Mouse (Mus musculus) kidney, postnatal 0 days (tissue): ENCODE data around the gene 4933417A18Rik. TPM values are rescaled to one million over a fixed set of nuclear protein-coding genes. Genes with fewer than 3 reads are reported as not detected.
A peak's percentile ranks its signal among the peaks of the same experiment; 100 is the strongest.

Experiments
- ATAC-seq: fragments of 200-750 bp; cut with Nextera tagmentation; replicated peaks from 2 replicates; pipeline ENCODE4 v1.8.0; 2017; ENCODE audit warnings: low read depth, moderate number of reproducible peaks, moderate TSS enrichment, moderate library complexity; ENCODE audit not compliant: low FRiP score
- DNase-seq: peaks from one replicate; pipeline ENCODE4 v3.0.0-alpha.2; 2016; ENCODE audit warnings: low spot score
- H3K27ac ChIP-seq: fragments of 300-500 bp; sonication (generic); 2 replicates; pipeline ENCODE4 v1.5.1; 2014; ENCODE audit warnings: mild to moderate bottlenecking
- H3K27me3 ChIP-seq: fragments of 300-500 bp; sonication (generic); 2 replicates; pipeline ENCODE4 v1.6.1; 2014; ENCODE audit warnings: low read length, mixed read lengths; ENCODE audit not compliant: insufficient read depth
- H3K36me3 ChIP-seq: fragments of 300-500 bp; sonication (generic); 2 replicates; pipeline ENCODE4 v1.6.1; 2014; ENCODE audit warnings: low read length, mixed read lengths; ENCODE audit not compliant: insufficient read depth
- H3K4me1 ChIP-seq: fragments of 300-500 bp; sonication (generic); replicated peaks from 2 replicates; pipeline ENCODE4 v1.6.1; 2014; ENCODE audit warnings: antibody characterized with exemption, low read length, mixed read lengths; ENCODE audit not compliant: insufficient read depth
- H3K4me2 ChIP-seq: fragments of 300-500 bp; sonication (generic); 2 replicates; pipeline ENCODE4 v1.6.1; 2014; ENCODE audit warnings: mild to moderate bottlenecking, low read length, moderate library complexity, mixed read lengths
- H3K4me3 ChIP-seq: fragments of 300-500 bp; sonication (generic); replicated peaks from 2 replicates; pipeline ENCODE4 v1.5.1; 2014; ENCODE audit warnings: low read depth, low read length
- H3K9ac ChIP-seq: fragments of 300-500 bp; sonication (generic); 2 replicates; pipeline ENCODE4 v1.6.1; 2014; ENCODE audit warnings: low read depth, low read length
- H3K9me3 ChIP-seq: fragments of 300-500 bp; sonication (generic); replicated peaks from 2 replicates; pipeline ENCODE4 v1.6.1; 2016; ENCODE audit warnings: low read length, inconsistent platforms, mixed read lengths
- CTCF ChIP-seq: IDR thresholded peaks from 2 replicates; pipeline ENCODE4 v1.5.1; 2016; ENCODE audit warnings: antibody characterized with exemption, low read depth, mild to moderate bottlenecking, moderate library complexity
- WGBS: fragments of 180-500 bp; shearing (Covaris S2); extraction: QIAGEN DNeasy Blood & Tissue Kit; methylation state at CpG from one replicate; pipeline ENCODE4 v1.1.7; 2014; 5-methylcytosine and 5-hydroxymethylcytosine counted together
- polyA plus RNA-seq: library from polyadenylated mRNA; unstranded; fragments of >200 nt; fragmentation: Nextera tagmentation; extraction: Ambion mirVana; gene quantifications from 2 replicates; pipeline ENCODE4 v1.2.1, GENCODE M21; 2015

4933417A18Rik gene
- polyA plus RNA-seq, 1 experiment from 2014 or later, result not detected

GRCm38 (mm10) chr13:34991581-34992273 is 67.5 kb downstream of the 4933417A18Rik start:
- ATAC-seq (no peak), DNase-seq (no peak)
- H3K4me2 ChIP-seq, result no peak overlapping the region
- H3K27ac ChIP-seq, result no peak overlapping the region
- 0 out of 2 replicates have a peak, but pooled peaks cover 11% of the 10 kb centered on the region for H3K4me1 ChIP-seq
- no peak overlapping the region for H3K9ac ChIP-seq
- no peaks in the 10 kb centered on the region for H3K9me3 ChIP-seq
- WGBS, result 52% methylated on average over 4 of the region's 4 CpGs
- no peak overlapping the region for H3K4me3 ChIP-seq
- peaks cover 26% of the 10 kb centered on the region; the same call in 1 of the 2 replicates for H3K36me3 ChIP-seq
- H3K27me3 ChIP-seq, result no peaks in the 10 kb centered on the region
- TF ChIP-seq CTCF, result no peak

GRCm38 (mm10) chr13:34993085-34993484 is 68.9 kb downstream of the 4933417A18Rik start:
- Histone ChIP-seq H3K36me3 (peaks cover 14% of the 10 kb centered on the region; the same call in 1 of the 2 replicates), H3K4me2 (peak overlapping the region; percentile 81), H3K4me3 (peak overlapping the region; percentile 64), H3K27ac (peak overlapping the region; percentile 95; the same call in 1 of the 2 replicates), H3K4me1 (0 out of 2 replicates have a peak, but pooled peaks cover 11% of the 10 kb centered on the region), H3K9me3 (no peaks in the 10 kb centered on the region), H3K9ac (peak overlapping the region; percentile 87; the same call in 1 of the 2 replicates), H3K27me3 (no peaks in the 10 kb centered on the region)
- ATAC-seq, result no peak
- no peak for TF ChIP-seq CTCF
- DNase-seq, result peak; percentile 10
- 64% methylated on average over 4 of the region's 4 CpGs for WGBS

- H3K9ac ChIP-seq, result peak overlapping the region; percentile 87
- H3K36me3 ChIP-seq, result peaks cover 9% of the 10 kb centered on the region; the same call in 1 of the 2 replicates
- H3K27ac ChIP-seq, result peak overlapping the region; percentile 95
- peak overlapping the region; percentile 64 for H3K4me3 ChIP-seq
- DNase-seq (no peak), ATAC-seq (peak; percentile 56)
- H3K9me3 ChIP-seq, result no peaks in the 10 kb centered on the region
- WGBS, result under 1% methylated on average over 22 of the region's 22 CpGs
- H3K27me3 ChIP-seq, result no peaks in the 10 kb centered on the region
- 0 out of 2 replicates have a peak, but pooled peaks cover 11% of the 10 kb centered on the region for H3K4me1 ChIP-seq
- no peak for TF ChIP-seq CTCF
- H3K4me2 ChIP-seq, result peak overlapping the region; percentile 81
Measured at GRCm38 (mm10) chr13:34993595-34993982, 69.4 kb downstream of the 4933417A18Rik start.

GRCm38 (mm10) chr13:34993983-34994811 is 70.0 kb downstream of the 4933417A18Rik start:
- 0 out of 2 replicates have a peak, but pooled peaks cover 3% of the 10 kb centered on the region for H3K36me3 ChIP-seq
- no peaks in the 10 kb centered on the region for H3K27me3 ChIP-seq
- H3K4me2 ChIP-seq, result peak overlapping the region; percentile 81
- DNase-seq, result peak; percentile 97
- no peak for TF ChIP-seq CTCF
- H3K9me3 ChIP-seq, result no peaks in the 10 kb centered on the region
- peak; percentile 98 for ATAC-seq
- 2% methylated on average over 33 of the region's 33 CpGs for WGBS
- peak overlapping the region; percentile 64 for H3K4me3 ChIP-seq
- H3K9ac ChIP-seq, result peak overlapping the region; percentile 87
- H3K4me1 ChIP-seq, result 0 out of 2 replicates have a peak, but pooled peaks cover 11% of the 10 kb centered on the region
- H3K27ac ChIP-seq, result peak overlapping the region; percentile 95

- Histone ChIP-seq H3K4me1 (0 out of 2 replicates have a peak, but pooled peaks cover 11% of the 10 kb centered on the region), H3K27ac (no peak overlapping the region), H3K27me3 (no peaks in the 10 kb centered on the region), H3K4me3 (no peak overlapping the region), H3K36me3 (no peaks in the 10 kb centered on the region), H3K9ac (no peak overlapping the region), H3K4me2 (no peak overlapping the region), H3K9me3 (no peaks in the 10 kb centered on the region)
- WGBS, result 55% methylated on average over 2 of the region's 2 CpGs
- DNase-seq, result peak; percentile 16
- TF ChIP-seq CTCF, result no peak
- ATAC-seq, result no peak
Measured at GRCm38 (mm10) chr13:34995925-34996324, 71.7 kb downstream of the 4933417A18Rik start.

Other genes starting within 250 kb of the 4933417A18Rik start
- not detected in 2 replicates for gene Fam50b, start 189.6 kb upstream of the 4933417A18Rik start, polyA plus RNA-seq
- gene Prpf4b, start 49.1 kb upstream of the 4933417A18Rik start, polyA plus RNA-seq, result 68.8 and 69.5 TPM in 2 replicates
- 6.6 and 7.0 TPM in 2 replicates for gene Fam217a, start 99 bp upstream of the 4933417A18Rik start, polyA plus RNA-seq
- 12.9 and 13.0 TPM in 2 replicates for gene Eci3, start 39.4 kb downstream of the 4933417A18Rik start, polyA plus RNA-seq
- 180 and 185 TPM in 2 replicates for gene Eci2, start 102.7 kb downstream of the 4933417A18Rik start, polyA plus RNA-seq